Mouse (Mus musculus) T-cell, adult 2 months (primary cell): ENCODE results near the gene Rcor2.

Experiments used
- DNase-seq: peaks from one replicate; pipeline ENCODE4 v3.0.0; 2022; ENCODE audit warnings: low spot score

Rcor2 gene

GRCm38 (mm10) chr19:7321391-7321790 lies 54.3 kb downstream of the Rcor2 start:
- no peak for DNase-seq
